Mouse (Mus musculus) skeletal muscle tissue, adult 2 months (tissue): ENCODE measurements around the gene Men1.

ENCODE experiments used
- DNase-seq: peaks from one replicate; pipeline ENCODE4 v3.0.0-alpha.2; 2012; ENCODE audit warnings: low read depth, low spot score

Gene Men1

DNA sequence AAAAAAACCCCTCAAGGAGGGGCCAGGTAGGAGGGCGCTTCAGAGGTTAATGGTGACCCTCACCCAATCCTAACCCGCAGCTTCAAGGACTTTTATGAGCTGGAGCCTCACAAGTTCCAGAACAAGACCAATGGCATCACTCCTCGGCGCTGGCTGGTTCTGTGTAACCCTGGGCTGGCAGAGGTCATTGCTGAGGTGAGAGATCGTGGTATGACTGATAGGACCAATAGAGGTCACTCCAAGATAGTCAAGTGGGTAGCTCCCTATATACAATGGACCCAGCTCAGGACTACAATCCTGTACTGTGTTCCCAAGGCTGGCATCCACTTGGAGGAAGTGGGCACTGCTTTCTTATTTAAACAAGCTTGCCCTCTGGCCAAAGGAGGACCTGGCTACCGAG lies 55.5 kb downstream of the Men1 start:
- no peak for DNase-seq
